Mouse (Mus musculus) lung, embryonic 15.5 days (tissue): ENCODE measurements around the gene Nim1k. TPM values are rescaled to one million over a fixed set of nuclear protein-coding genes. Genes with fewer than 3 reads are reported as not detected.

Experiments used
- ATAC-seq: fragments of 200-750 bp; cut with Nextera tagmentation; 2 replicates; pipeline ENCODE4 v1.8.0; 2017; ENCODE audit warnings: moderate number of reproducible peaks, borderline replicate concordance; ENCODE audit not compliant: low FRiP score, low TSS enrichment; ENCODE audit errors: extremely low read depth
- H3K27ac ChIP-seq: fragments of 300-500 bp; sonication (generic); 2 replicates; pipeline ENCODE4 v1.5.1; 2015; ENCODE audit warnings: moderate library complexity, mild to moderate bottlenecking, inconsistent platforms
- H3K27me3 ChIP-seq: fragments of 300-500 bp; sonication (generic); 2 replicates; pipeline ENCODE4 v1.6.1; 2015; ENCODE audit warnings: inconsistent platforms
- H3K36me3 ChIP-seq: fragments of 300-500 bp; sonication (generic); 2 replicates; pipeline ENCODE4 v1.6.1; 2015; ENCODE audit warnings: inconsistent platforms
- H3K4me1 ChIP-seq: fragments of 300-500 bp; sonication (generic); 2 replicates; pipeline ENCODE4 v1.6.1; 2015; ENCODE audit warnings: inconsistent platforms
- H3K4me2 ChIP-seq: fragments of 300-500 bp; sonication (generic); 2 replicates; pipeline ENCODE4 v1.6.1; 2015; ENCODE audit warnings: inconsistent platforms, mild to moderate bottlenecking, moderate library complexity
- H3K4me3 ChIP-seq: fragments of 300-500 bp; sonication (generic); 2 replicates; pipeline ENCODE4 v1.5.1; 2015; ENCODE audit warnings: mild to moderate bottlenecking, inconsistent platforms
- H3K9ac ChIP-seq: fragments of 300-500 bp; sonication (generic); 2 replicates; pipeline ENCODE4 v1.6.1; 2015; ENCODE audit warnings: inconsistent platforms
- H3K9me3 ChIP-seq: fragments of 300-500 bp; sonication (generic); 2 replicates; pipeline ENCODE4 v1.6.1; 2016; ENCODE audit warnings: inconsistent platforms
- WGBS: fragments of 180-500 bp; shearing (Covaris S2); methylation state at CpG from one replicate; pipeline ENCODE4 v1.1.7; 2015; 5-methylcytosine and 5-hydroxymethylcytosine counted together
- polyA plus RNA-seq: library from polyadenylated mRNA; unstranded; fragments of >200 nt; fragmentation: Nextera tagmentation; extraction: Ambion mirVana; gene quantifications from 2 replicates; pipeline ENCODE4 v1.2.1, GENCODE M21; 2015

Nim1k gene
- polyA plus RNA-seq, result 0.97 and 1.0 TPM in 2 replicates

DNA sequence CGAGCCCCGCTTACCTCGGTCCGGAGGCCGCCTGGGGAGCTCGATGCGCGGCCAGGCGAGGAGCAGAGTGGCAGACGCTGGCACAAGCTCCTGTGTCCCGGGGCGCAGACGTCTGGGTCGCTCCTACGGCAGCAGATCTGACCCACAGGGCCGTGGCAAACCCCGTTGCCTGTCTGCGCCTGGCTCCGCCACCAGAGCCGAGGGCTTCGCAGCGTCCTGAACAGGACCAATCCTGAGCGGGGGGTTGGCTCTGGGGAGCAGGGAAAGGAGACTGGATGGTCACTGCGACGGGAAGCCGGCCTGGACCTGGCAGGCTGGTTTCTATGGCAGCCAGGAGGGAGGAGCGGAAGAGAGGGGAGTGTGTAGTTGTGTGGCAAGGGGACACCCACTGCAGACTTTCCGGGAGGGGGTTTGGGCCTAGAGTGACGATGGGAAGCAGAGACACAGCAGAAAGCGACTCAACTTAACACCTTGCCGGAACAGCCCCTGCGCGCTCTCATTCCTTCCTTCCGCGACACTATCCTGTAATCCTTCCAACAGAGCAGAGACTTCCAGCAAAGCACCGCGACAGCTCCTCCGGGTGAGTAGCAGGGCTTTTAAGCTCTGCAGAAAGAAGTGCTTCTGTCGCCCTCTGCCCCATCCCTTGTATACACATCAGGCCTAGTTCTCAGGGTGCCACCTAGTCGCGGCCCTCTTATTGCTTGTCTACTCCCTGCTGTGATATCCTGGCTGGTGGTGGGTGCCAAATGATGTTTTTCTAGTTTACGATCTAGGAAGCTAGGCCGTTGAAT lies at the start of gene Nim1k:
Gene Nim1k, minus strand, starts transcription at position 202 of the 791 bp plus-strand sequence.
- peaks cover 11% of the 10 kb centered on the region for H3K4me1 ChIP-seq
- ATAC-seq, result peak; percentile 97
- 2% methylated on average over 43 of the region's 43 CpGs for WGBS

DNA sequence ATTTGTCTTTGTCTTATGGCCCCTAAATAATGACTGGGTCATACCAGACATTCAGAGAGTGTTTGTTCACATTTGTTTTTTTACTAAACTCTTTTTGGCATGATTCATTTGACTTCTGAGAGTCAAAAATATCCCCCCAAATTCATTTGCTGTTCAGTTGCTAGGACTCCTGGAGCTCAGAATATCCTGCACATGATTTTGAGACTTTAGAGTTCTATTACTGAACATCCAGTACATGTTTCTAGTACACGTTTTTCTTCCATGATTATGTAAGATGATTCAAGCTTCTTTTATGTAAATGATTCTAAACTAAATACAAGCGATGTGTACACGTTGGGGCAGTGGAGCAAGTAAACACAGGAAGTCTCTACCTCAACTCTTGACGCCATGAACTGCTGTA lies 42.0 kb upstream of the Nim1k start:
- Histone ChIP-seq H3K36me3 (no peaks in the 10 kb centered on the region), H3K4me2 (no peak overlapping the region), H3K9me3 (no peaks in the 10 kb centered on the region), H3K9ac (no peak overlapping the region), H3K4me1 (peaks cover 8% of the 10 kb centered on the region), H3K27me3 (no peaks in the 10 kb centered on the region), H3K27ac (no peak overlapping the region), H3K4me3 (no peak overlapping the region)
- ATAC-seq, result no peak
- 39% methylated on average over 4 of the region's 4 CpGs for WGBS

More for the DNA sequence above, at the start of gene Nim1k:
- Histone ChIP-seq H3K9ac (peak within 1 kb of the TSS; percentile 49), H3K36me3 (no peaks in the 10 kb centered on the region; the same call in 1 of the 2 replicates), H3K27ac (peak within 1 kb of the TSS; percentile 46; the same call in 1 of the 2 replicates), H3K27me3 (no peaks in the 10 kb centered on the region), H3K4me3 (peak within 1 kb of the TSS; percentile 58), H3K9me3 (no peaks in the 10 kb centered on the region), H3K4me2 (peak within 1 kb of the TSS; percentile 94)

DNA sequence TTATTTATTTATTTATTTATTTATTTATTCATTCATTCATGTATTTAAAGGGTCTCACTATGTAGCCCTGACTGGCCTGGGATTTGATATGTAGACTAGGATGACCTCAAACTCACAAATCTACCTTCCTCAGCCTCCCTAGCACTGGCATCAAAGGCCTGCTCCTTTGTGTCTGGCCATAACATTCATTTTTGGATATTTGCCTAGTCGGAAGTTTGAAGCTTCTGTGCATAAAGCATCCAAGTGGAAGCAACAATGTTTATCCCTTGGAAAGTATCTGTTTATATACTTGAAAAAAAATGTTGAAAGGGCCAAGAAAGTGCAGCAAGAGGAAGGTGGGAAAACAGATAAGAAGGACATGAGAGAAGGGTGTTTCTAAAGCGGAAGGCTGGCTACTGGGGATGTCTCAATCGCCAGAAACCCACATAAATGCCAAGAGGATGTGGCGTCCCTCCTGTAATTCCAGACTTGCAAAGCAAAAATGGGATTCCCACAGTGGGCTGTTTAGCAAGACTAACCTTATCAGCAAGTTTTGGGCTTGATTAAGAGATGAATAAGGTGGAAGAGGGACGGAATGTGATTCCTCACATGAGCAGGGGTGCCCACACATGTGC lies 37.2 kb upstream of the Nim1k start:
- H3K9me3 ChIP-seq, result no peaks in the 10 kb centered on the region
- no peak overlapping the region for H3K9ac ChIP-seq
- H3K27ac ChIP-seq, result peak overlapping the region; percentile 51
- no peak for ATAC-seq
- H3K4me3 ChIP-seq, result no peak overlapping the region
- peaks cover 32% of the 10 kb centered on the region for H3K4me1 ChIP-seq
- no peaks in the 10 kb centered on the region for H3K27me3 ChIP-seq
- 32% methylated on average over 5 of the region's 5 CpGs for WGBS
- no peak overlapping the region for H3K4me2 ChIP-seq
- H3K36me3 ChIP-seq, result 0 out of 2 replicates have a peak, but pooled peaks cover 8% of the 10 kb centered on the region

DNA sequence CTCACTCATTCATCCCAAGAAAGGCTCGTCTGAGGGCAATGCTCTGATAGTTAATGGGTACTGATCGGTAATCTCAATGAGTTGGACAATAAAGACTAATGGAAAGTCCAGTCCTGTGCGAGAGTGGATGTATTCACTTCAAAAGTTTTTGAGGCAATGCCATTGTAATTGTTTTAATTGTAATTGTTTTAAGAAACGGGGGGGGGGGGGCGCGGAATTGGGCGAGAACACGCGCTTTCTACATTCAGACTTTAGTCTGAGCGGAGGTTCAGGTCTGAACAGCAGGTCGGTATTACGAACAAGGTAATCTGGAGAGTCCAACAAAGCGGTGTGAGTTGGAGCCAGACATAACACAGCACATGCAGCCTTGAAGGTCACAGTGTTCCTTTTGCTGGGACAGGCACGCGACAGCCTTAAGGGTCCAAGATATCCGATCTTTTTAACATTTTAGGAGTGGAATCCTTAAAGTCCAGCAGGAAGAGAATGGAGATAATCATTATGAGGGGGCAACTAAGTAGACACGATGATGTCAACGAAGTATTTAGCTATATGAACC lies 36.0 kb upstream of the Nim1k start:
- peak overlapping the region; percentile 96 for H3K4me2 ChIP-seq
- no peak for ATAC-seq
- H3K9me3 ChIP-seq, result no peaks in the 10 kb centered on the region
- 3% methylated on average over 18 of the region's 18 CpGs for WGBS
- H3K36me3 ChIP-seq, result peaks cover 17% of the 10 kb centered on the region
- H3K27ac ChIP-seq, result peak overlapping the region; percentile 90
- H3K27me3 ChIP-seq, result no peaks in the 10 kb centered on the region
- peak overlapping the region; percentile 89 for H3K9ac ChIP-seq
- H3K4me3 ChIP-seq, result peak overlapping the region; percentile 88
- peaks cover 32% of the 10 kb centered on the region for H3K4me1 ChIP-seq

DNA sequence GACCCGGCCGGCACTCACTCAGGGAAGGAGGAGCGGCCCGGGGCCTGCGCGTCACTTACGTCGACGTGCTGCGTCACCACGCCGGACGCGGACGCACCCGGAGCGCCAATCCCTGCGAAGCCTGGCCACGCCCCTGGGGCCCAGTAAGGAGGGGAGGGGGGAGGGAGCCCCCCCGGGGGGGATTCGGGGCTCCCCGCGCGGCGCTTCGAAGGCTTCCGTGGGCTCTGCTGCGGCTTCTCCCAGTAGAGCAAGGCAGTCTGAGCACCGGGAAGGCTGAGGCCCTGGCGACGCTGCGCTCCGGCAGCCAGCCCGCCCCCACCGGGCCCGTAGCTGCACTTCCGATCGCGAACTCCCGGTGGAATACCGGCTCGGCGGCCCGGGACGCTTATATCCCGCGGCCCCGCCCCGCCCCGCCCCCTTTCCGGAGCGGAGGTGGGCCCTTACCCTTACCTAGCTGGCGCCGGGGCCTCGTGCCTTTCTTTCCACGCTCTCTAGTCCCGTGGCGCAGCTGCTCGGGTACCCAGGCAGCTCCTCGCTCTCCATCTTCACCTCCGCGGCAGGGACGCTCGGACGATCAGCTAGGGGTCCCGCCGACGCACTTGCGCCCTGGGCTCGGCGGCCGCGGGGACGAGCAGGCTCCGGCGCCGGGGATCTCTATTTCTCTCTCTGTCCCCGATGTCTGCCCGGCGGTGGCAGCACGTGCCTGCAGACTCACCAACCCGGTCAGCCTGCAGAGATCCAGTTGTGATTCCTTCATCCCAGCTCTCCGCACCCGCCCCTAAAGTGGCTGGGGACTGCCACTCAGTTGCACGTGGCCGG lies 35.3 kb upstream of the Nim1k start, which contains the start of gene Zfp131:
Gene Zfp131, minus strand, starts transcription at position 129 of the 819 bp plus-strand sequence.
- H3K27me3 ChIP-seq, result no peaks in the 10 kb centered on the region
- H3K4me2 ChIP-seq, result peak within 1 kb of the TSS; percentile 96
- no peaks in the 10 kb centered on the region for H3K9me3 ChIP-seq
- peaks cover 32% of the 10 kb centered on the region for H3K4me1 ChIP-seq
- ATAC-seq, result peak; percentile 97
- H3K4me3 ChIP-seq, result peak within 1 kb of the TSS; percentile 88
- H3K9ac ChIP-seq, result peak within 1 kb of the TSS; percentile 89
- WGBS, result 1% methylated on average over 66 of the region's 86 CpGs
- peak within 1 kb of the TSS; percentile 90 for H3K27ac ChIP-seq
- peaks cover 21% of the 10 kb centered on the region for H3K36me3 ChIP-seq

DNA sequence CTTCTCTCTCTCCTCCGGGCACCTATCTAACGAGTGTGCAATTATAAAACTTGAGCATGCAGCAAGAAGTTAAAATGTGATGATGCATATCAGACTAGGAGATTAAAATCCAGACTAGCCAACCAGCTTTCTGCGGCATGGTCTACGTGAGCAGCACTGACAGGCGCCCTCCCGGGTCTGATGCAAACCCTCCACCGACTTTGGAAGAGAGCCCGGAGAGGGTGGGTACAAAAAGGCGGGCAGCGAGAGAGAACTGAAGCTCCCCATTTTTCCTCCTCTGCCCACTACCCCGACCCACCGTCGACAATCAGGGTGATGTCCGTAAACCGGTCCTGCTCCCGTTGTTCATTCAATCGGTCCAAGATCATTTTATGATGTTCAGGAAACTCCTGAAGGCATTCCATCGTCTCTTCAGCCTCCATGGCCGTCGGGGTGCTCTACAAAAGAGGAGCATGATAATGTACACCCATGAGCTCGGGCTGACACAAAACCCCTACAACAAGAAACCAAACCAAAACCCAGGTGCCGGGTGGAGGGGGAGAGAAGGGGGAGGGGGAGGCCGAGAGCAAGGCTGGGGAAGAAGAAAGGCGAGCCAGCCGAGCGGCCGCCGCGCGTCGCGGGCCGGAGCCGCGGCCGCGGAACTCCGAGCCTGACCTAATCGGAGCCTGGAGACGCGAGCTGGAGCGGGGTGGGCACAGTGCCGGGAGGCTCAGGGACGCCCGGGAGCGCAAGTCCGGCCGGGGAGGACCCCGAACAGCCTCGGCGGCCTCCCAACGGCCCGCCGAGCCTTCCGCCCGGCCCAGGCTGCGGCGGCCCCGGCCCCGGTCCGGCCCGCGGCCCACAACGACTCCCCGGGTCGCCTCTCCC lies 34.4 kb upstream of the Nim1k start:
- H3K36me3 ChIP-seq, result peaks cover 30% of the 10 kb centered on the region
- peak overlapping the region; percentile 90 for H3K27ac ChIP-seq
- H3K4me2 ChIP-seq, result peak overlapping the region; percentile 60
- peak overlapping the region; percentile 89 for H3K9ac ChIP-seq
- H3K4me3 ChIP-seq, result peak overlapping the region; percentile 88
- WGBS, result 2% methylated on average over 61 of the region's 66 CpGs
- no peaks in the 10 kb centered on the region for H3K27me3 ChIP-seq
- H3K4me1 ChIP-seq, result peaks cover 32% of the 10 kb centered on the region
- no peaks in the 10 kb centered on the region for H3K9me3 ChIP-seq
- ATAC-seq, result peak; percentile 69

DNA sequence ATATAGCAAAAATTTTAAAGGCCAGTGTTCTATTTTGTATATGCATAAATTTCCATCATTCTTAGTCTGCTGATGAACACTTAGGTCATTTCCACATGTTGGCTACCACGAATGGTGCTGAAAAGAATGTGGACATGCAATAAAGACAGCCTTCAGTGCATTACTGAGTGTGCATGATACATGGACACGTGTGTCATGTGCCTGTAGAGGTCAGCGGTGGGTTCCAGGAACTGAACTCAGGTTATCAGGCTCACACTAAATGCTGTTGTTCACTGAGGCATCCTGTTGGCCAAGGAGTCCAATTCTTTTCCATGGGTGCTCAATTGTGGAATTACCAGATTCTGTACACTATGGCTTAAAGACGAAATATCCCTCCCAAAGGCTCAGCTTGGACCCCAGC lies 27.9 kb upstream of the Nim1k start:
- Histone ChIP-seq H3K4me1 (0 out of 2 replicates have a peak, but pooled peaks cover 1% of the 10 kb centered on the region), H3K27me3 (no peaks in the 10 kb centered on the region), H3K36me3 (peaks cover 82% of the 10 kb centered on the region), H3K9me3 (no peaks in the 10 kb centered on the region), H3K9ac (no peak overlapping the region), H3K4me3 (no peak overlapping the region), H3K27ac (no peak overlapping the region), H3K4me2 (no peak overlapping the region)
- no peak for ATAC-seq
- WGBS, result 78% methylated on average over 4 of the region's 4 CpGs

DNA sequence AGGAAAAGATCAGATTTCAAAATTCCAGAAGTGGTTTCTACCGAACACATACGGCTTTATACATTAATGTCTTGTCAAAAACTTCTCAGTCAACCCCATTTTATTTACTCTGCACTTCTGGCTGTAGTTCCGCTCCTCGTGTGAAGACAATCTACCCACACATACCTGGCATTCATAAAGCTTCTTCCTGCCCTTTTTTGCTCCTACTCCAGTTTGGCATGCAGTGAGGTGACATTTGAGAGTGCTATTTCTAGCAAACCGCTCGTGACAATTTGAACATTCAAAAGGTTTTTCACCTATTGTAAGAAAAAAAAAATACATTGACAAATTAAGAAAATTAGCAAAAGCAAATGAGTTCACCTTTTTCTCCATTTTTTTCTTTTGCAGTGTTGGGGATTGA lies 12.9 kb upstream of the Nim1k start:
- Histone ChIP-seq H3K4me1 (no peaks in the 10 kb centered on the region), H3K9me3 (no peaks in the 10 kb centered on the region), H3K36me3 (peaks cover 71% of the 10 kb centered on the region), H3K4me3 (no peak overlapping the region), H3K9ac (no peak overlapping the region), H3K27me3 (no peaks in the 10 kb centered on the region), H3K4me2 (no peak overlapping the region), H3K27ac (no peak overlapping the region)
- 52% methylated on average over 6 of the region's 6 CpGs for WGBS
- no peak for ATAC-seq

DNA sequence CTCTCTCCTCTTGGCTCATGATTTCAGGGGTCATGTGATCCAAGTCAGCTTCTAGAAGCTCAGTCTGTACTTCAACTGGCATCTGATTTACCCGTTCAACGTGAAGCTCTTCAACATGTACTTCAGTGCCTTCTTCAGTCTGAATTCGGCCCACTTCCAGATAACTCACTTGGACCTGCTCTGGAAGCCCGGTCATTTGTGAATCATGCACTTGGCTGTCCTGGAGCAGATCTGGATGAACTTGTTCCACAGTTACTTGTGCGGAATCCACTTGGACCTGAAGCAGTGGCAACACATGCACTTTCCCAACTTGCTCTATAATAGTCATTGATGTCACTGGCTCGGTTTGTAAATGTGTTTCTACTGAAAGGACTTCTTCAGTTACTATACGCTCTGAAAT lies 10.8 kb upstream of the Nim1k start:
- Histone ChIP-seq H3K4me3 (no peak overlapping the region), H3K36me3 (peaks cover 56% of the 10 kb centered on the region), H3K4me1 (no peaks in the 10 kb centered on the region), H3K4me2 (no peak overlapping the region), H3K9ac (no peak overlapping the region), H3K27ac (no peak overlapping the region), H3K9me3 (no peaks in the 10 kb centered on the region), H3K27me3 (no peaks in the 10 kb centered on the region)
- whole genome bisulfite sequencing, result 86% methylated on average over 7 of the region's 7 CpGs
- no peak for ATAC-seq

DNA sequence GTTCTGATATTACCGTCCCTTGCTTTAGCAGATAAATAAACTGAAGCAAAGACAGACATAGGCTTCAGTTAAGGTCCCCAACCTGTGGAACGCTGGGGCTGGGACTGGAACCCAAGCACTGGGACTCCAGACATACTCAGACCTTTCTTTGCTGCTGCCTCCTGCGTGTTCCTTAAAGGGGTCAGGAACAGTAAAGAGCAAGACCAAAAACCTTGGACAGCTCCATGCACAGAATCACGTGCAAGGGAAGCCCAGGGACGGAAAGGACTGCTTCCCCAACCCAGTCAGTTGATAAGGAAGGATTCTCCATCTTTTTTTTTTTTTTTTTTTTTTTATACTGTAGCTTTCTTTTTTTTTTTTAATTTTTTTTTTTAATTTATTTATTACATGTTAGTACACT lies 1.1 kb upstream of the Nim1k start:
- H3K4me3 ChIP-seq, result no peak overlapping the region
- H3K9me3 ChIP-seq, result no peaks in the 10 kb centered on the region
- no peak overlapping the region for H3K27ac ChIP-seq
- peaks cover 11% of the 10 kb centered on the region for H3K4me1 ChIP-seq
- 32% methylated on average over 5 of the region's 5 CpGs for WGBS
- no peak for ATAC-seq
- peaks cover 5% of the 10 kb centered on the region; the same call in 1 of the 2 replicates for H3K36me3 ChIP-seq
- H3K9ac ChIP-seq, result no peak overlapping the region
- H3K27me3 ChIP-seq, result no peaks in the 10 kb centered on the region
- H3K4me2 ChIP-seq, result no peak overlapping the region
